In genomic region chr8:92759848-92760247, GRCm38 (mm10) we compare ENCODE assay signal across 24 mouse cellular contexts.
"Had no signal": no experiment of that assay in that cellular context is flagged by ENCODE, and none has a peak within 500 bp of the region (broad histone marks: within the 10 kb centered on the region; RNA-seq: fewer than 3 reads in every experiment).

No protein-coding gene starts in this region.

- H3K36me3 ChIP-seq: heart, embryonic 13.5 days; hindbrain, embryonic 13.5 days; hindbrain, embryonic 15.5 days; kidney, embryonic 15.5 days; limb, embryonic 13.5 days; limb, embryonic 15.5 days; liver, embryonic 12.5 days had no signal

- H3K4me1 ChIP-seq: liver, embryonic 12.5 days had no signal

- H3K4me2 ChIP-seq: heart, embryonic 13.5 days; hindbrain, embryonic 13.5 days; hindbrain, embryonic 15.5 days; kidney, embryonic 15.5 days; limb, embryonic 13.5 days; limb, embryonic 15.5 days; liver, embryonic 12.5 days had no signal

- H3K27me3 ChIP-seq: heart, embryonic 13.5 days; limb, embryonic 15.5 days had no signal

- H3K27ac ChIP-seq: hindbrain, embryonic 13.5 days; hindbrain, embryonic 15.5 days; hindbrain, postnatal 0 days; kidney, embryonic 15.5 days; kidney, postnatal 0 days; limb, embryonic 13.5 days; limb, embryonic 15.5 days; liver, embryonic 12.5 days; liver, embryonic 14.5 days had no signal

- H3K9me3 ChIP-seq: hindbrain, embryonic 15.5 days; kidney, embryonic 15.5 days; limb, embryonic 15.5 days; liver, embryonic 12.5 days had no signal

- H3K9ac ChIP-seq: forebrain, postnatal 0 days; heart, embryonic 13.5 days; hindbrain, embryonic 13.5 days; hindbrain, embryonic 15.5 days; kidney, embryonic 15.5 days; limb, embryonic 13.5 days; limb, embryonic 15.5 days; liver, embryonic 12.5 days; liver, embryonic 14.5 days had no signal

- ATAC-seq: forebrain, postnatal 0 days; hindbrain, postnatal 0 days; intestine, embryonic 16.5 days; liver, embryonic 12.5 days had no signal

- DNase-seq: forebrain, postnatal 0 days; gastrocnemius, postnatal 14 days; gastrocnemius, postnatal 36 days; heart, postnatal 10 days; kidney, adult 11 months; kidney, adult 2 months; kidney, adult 9 months; kidney, postnatal 14 days; kidney, postnatal 36 days; layer of hippocampus, adult 9-11 months; layer of hippocampus, postnatal 36 days; left cerebral cortex, postnatal 4 days; lung, adult 18-20 months had no signal

- H3K4me3 ChIP-seq: heart, embryonic 13.5 days; hindbrain, embryonic 13.5 days; hindbrain, embryonic 15.5 days; kidney, embryonic 15.5 days; limb, embryonic 13.5 days; limb, embryonic 15.5 days; liver, embryonic 12.5 days had no signal
